In genomic region chr11:99369229-99369628, GRCm38 (mm10) we compare ENCODE assay signal across 1 mouse cellular context.
TF ChIP-seq lines count a peak whose summit lies in the region.

No protein-coding gene starts in this region.

TF ChIP-seq in MEL, 35 proteins besides CTCF, POLR2A, EP300 and RAD21:
- TF ChIP-seq TCF12 (IDR thresholded peaks at IDR 0.05; ENCODE audit: low read depth, low read length) (no peak), ZC3H11A (IDR thresholded peaks at IDR 0.05; ENCODE audit: low read depth, low read length) (no peak), MYB (IDR thresholded peaks at IDR 0.05; ENCODE audit: low read depth, low read length) (no peak), MAFK (IDR thresholded peaks at IDR 0.05; ENCODE audit: borderline replicate concordance, low read depth, low read length) (no peak), SIN3A (IDR thresholded peaks at IDR 0.05; ENCODE audit: low read length) (no peak), MAX (IDR thresholded peaks at IDR 0.05; ENCODE audit: low read length) (no peak), MAZ (IDR thresholded peaks at IDR 0.05; ENCODE audit: low read depth, low read length) (no peak)
